Mouse (Mus musculus) left cerebral cortex, postnatal 4 days (tissue): Measurements from ENCODE around the gene Smg6. TPM values are rescaled to one million over a fixed set of nuclear protein-coding genes. Genes with fewer than 3 reads are reported as not detected.

ENCODE experiments used
- DNase-seq: peaks from one replicate; pipeline ENCODE4 v3.0.0-alpha.2; 2022
- intact Hi-C: fragments of 180-260 bp; cut with DNase I; formaldehyde crosslinking; loops from one replicate; pipeline ENCODE4 v1.15.1; 2025
- microRNA-seq: library from miRNA; unstranded; fragments of <30 nt; microRNA quantifications from one replicate; pipeline ENCODE4 v1.2.0, GENCODE M21; 2022
- total RNA-seq, 2 experiments: library from RNA; stranded (reverse); gene quantifications; 2 replicates each; pipeline ENCODE4 v1.2.3; 2021

Smg6 gene
- total RNA-seq, 2 experiments from 2014 or later, result 30.5 to 31.2 TPM

GRCm38 (mm10) chr11:75201721-75202120, 276.1 kb downstream of the Smg6 start:
- intact Hi-C loops, result no loop called here
- no peak for DNase-seq

DNA sequence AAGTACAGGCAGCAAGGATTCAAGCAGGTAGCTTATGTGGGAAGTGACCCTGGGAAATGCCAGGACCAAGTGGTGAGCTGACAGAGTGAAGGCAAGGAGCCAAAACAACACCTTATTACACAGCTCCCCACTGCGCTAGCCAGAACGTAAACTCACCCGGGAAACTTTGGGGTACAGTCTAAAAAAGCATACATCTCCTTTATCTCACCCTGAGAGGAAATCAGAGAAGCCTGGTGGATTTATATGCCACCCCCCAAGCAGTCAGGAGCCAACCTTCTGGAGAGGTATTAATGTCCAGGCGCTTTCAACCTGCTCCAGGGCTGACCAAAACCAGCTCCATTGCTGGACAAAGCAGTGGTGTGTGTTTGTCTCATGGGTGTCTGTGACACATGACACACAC, 278.3 kb downstream of the Smg6 start:
- no peak for DNase-seq
- intact Hi-C loops, result no loop called here

DNA sequence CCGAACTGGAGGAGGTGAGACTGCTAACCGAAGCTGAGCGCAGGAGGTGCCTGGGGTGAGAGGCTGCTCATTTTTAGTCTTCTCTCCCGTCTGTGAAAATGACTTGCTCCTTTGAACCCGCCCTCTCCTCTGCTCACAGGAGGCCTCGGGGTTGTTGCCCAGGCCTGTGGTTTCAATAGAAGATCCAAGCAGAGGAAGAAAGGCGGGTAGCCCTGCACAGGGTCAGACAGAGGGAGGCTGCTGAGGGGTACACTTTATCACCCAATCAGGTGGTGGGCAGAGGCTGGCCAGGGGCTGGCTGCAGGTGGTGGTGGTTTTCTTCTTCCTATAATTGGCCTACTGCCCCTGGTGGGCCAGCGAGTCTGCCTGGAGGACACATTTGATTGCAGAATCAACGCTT, 278.8 kb downstream of the Smg6 start:
- intact Hi-C loops, result no loop called here

DNA sequence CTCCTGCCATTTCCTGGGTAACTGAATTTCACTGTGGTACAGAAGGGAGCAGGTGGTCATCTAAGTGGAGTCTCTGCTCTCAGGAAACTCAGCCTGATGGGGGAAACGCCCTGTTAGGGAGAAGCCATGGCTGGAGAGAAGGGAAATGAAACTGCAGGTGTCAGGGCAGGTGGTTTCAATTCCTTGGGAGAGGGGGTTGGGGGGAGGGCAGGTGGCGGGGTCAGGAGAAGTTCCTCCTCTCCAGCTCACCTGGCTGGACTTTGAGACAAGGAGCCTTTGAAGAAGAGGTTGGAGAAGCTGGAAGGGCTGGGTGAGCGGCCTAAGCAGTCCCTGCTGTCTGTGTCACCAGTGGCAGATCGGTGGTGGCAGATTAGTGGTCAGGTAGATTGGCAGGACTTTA, 280.7 kb downstream of the Smg6 start:
- DNase-seq, result no peak
- intact Hi-C loops, result no loop called here

More for the DNA sequence above, 278.8 kb downstream of the Smg6 start:
- no peak for DNase-seq

GRCm38 (mm10) chr11:75209363-75209762, 283.7 kb downstream of the Smg6 start:
- intact Hi-C loops, result no loop called here
- no peak for DNase-seq

GRCm38 (mm10) chr11:75210093-75210492, 284.5 kb downstream of the Smg6 start:
- intact Hi-C loops, result no loop called here
- no peak for DNase-seq

GRCm38 (mm10) chr11:75210755-75211154, 285.1 kb downstream of the Smg6 start:
- intact Hi-C loops, result no loop called here
- no peak for DNase-seq

GRCm38 (mm10) chr11:75212031-75212667, 286.5 kb downstream of the Smg6 start:
- intact Hi-C loops, result no loop called here
- DNase-seq, result peak; percentile 27

GRCm38 (mm10) chr11:75212876-75213275, 287.3 kb downstream of the Smg6 start:
- intact Hi-C loops, result no loop called here
- peak; percentile 39 for DNase-seq

GRCm38 (mm10) chr11:75213372-75214080, 287.9 kb downstream of the Smg6 start:
- peak; percentile 70 for DNase-seq
- intact Hi-C loops, result no loop called here

Small RNAs within 50 kb of the gene (microRNA-seq; reads per million reads assigned to microRNA genes)
- gene Mir132 (5,642 reads per million, percentile 91 among the genes with 10 or more reads in this experiment), gene Mir212 (84.3 reads per million, percentile 49 among the genes with 10 or more reads in this experiment)

Other genes starting within 250 kb of the Smg6 start
- 100 to 1,000 TPM; 393 to 420 TPM for gene Pafah1b1, start 201.2 kb upstream of the Smg6 start, total RNA-seq
- gene Mettl16, start 155.0 kb upstream of the Smg6 start, total RNA-seq, result 10 to 100 TPM; 23.0 to 25.5 TPM
- 10 to 100 TPM; 36.7 to 36.8 TPM for gene Mnt, start 94.9 kb upstream of the Smg6 start, total RNA-seq
- gene Sgsm2, start 28.8 kb upstream of the Smg6 start, total RNA-seq, result 10 to 100 TPM; 65.3 to 72.8 TPM
- 10 to 100 TPM; 37.7 to 42.4 TPM for gene Tsr1, start 27.8 kb upstream of the Smg6 start, total RNA-seq
- gene Srr, start 125 bp downstream of the Smg6 start, total RNA-seq, result 10 to 100 TPM; 65.6 to 66.2 TPM
- gene Hic1, start 243.7 kb downstream of the Smg6 start, total RNA-seq, result 1 to 10 TPM; 5.2 to 5.6 TPM